Mouse (Mus musculus) hindbrain, embryonic 13.5 days (tissue): ENCODE measurements around the gene Tmem119. TPM values are rescaled to one million over a fixed set of nuclear protein-coding genes. Genes with fewer than 3 reads are reported as not detected.

Experiments used
- polyA plus RNA-seq: library from polyadenylated mRNA; unstranded; fragments of >200 nt; fragmentation: Nextera tagmentation; extraction: Ambion mirVana; gene quantifications from 2 replicates; pipeline ENCODE4 v1.2.1, GENCODE M21; 2015

Tmem119 gene
- polyA plus RNA-seq, 1 experiment from 2014 or later: 8.7 TPM

Other genes with a start within 250 kb of the Tmem119 start
- gene Cmklr1, start 150.1 kb downstream of the Tmem119 start, polyA plus RNA-seq: 1.2 and 1.8 TPM in 2 replicates
- gene 1700069L16Rik, start 75.7 kb downstream of the Tmem119 start, polyA plus RNA-seq: not detected in 2 replicates
- 8.0 and 8.2 TPM in 2 replicates for gene Ficd, start 64.7 kb downstream of the Tmem119 start, polyA plus RNA-seq
- 44.0 and 46.0 TPM in 2 replicates for gene Sart3, start 28.0 kb downstream of the Tmem119 start, polyA plus RNA-seq
- 91.5 and 93.4 TPM in 2 replicates for gene Iscu, start 27.8 kb downstream of the Tmem119 start, polyA plus RNA-seq
- 1.7 and 1.9 TPM in 2 replicates for gene Selplg, start 32.1 kb upstream of the Tmem119 start, polyA plus RNA-seq
- 176 and 190 TPM in 2 replicates for gene Coro1c, start 108.2 kb upstream of the Tmem119 start, polyA plus RNA-seq
- gene Ssh1, start 193.4 kb upstream of the Tmem119 start, polyA plus RNA-seq: 15.0 and 18.7 TPM in 2 replicates
- gene Dao, start 203.2 kb upstream of the Tmem119 start, polyA plus RNA-seq: not detected in 2 replicates